Mouse (Mus musculus) C2C12 (cell line): Measurements from ENCODE around the gene Eomes. TPM values are rescaled to one million over a fixed set of nuclear protein-coding genes. Genes with fewer than 3 reads are reported as not detected.

Experiments
- H3K27me3 ChIP-seq: one replicate; pipeline ENCODE4 v1.6.1; 2011; ENCODE audit not compliant: control insufficient read depth, insufficient read depth, insufficient read length
- H3K36me3 ChIP-seq: one replicate; pipeline ENCODE4 v1.6.1; 2011; ENCODE audit not compliant: control insufficient read depth, insufficient read depth
- H3K4me3 ChIP-seq: one replicate; pipeline ENCODE4 v1.5.1; 2011; ENCODE audit warnings: mild to moderate bottlenecking, control low read depth; ENCODE audit not compliant: poor library complexity, insufficient read depth, severe bottlenecking
- H3K79me2 ChIP-seq: one replicate; pipeline ENCODE4 v1.6.1; 2011; ENCODE audit not compliant: control insufficient read depth, insufficient read depth
- H3K79me3 ChIP-seq: one replicate; pipeline ENCODE4 v1.6.1; 2011; ENCODE audit warnings: low read depth, control low read depth
- H3ac ChIP-seq: one replicate; pipeline ENCODE3; 2011; ENCODE audit warnings: low read depth; ENCODE audit not compliant: control insufficient read depth, insufficient read length
- CEBPB ChIP-seq: IDR thresholded peaks from one replicate; pipeline ENCODE4 v1.6.1; 2011; ENCODE audit warnings: low read depth, mild to moderate bottlenecking, control low read depth, moderate library complexity
- CTCF ChIP-seq: IDR thresholded peaks from one replicate; pipeline ENCODE4 v1.5.1; 2011; ENCODE audit not compliant: control insufficient read depth, insufficient read depth, insufficient read length
- FOSL1 ChIP-seq: IDR thresholded peaks from one replicate; pipeline ENCODE4 v1.8.0; 2011; ENCODE audit warnings: mild to moderate bottlenecking, low read length; ENCODE audit not compliant: poor library complexity, insufficient read depth, severe bottlenecking
- MAX ChIP-seq: IDR thresholded peaks from one replicate; pipeline ENCODE4 v1.6.1; 2011; ENCODE audit warnings: mild to moderate bottlenecking, control low read depth
- MYOD1 ChIP-seq: IDR thresholded peaks from one replicate; pipeline ENCODE4 v1.6.1; 2011; ENCODE audit warnings: low read depth; ENCODE audit not compliant: control insufficient read depth, insufficient read length
- MYOG ChIP-seq: IDR thresholded peaks from one replicate; pipeline ENCODE4 v1.6.1; 2011; ENCODE audit not compliant: control insufficient read depth, insufficient read length; ENCODE audit errors: extremely low read depth
- USF1 ChIP-seq: IDR thresholded peaks from one replicate; pipeline ENCODE4 v1.6.1; 2011; ENCODE audit warnings: low read depth, mild to moderate bottlenecking, control low read depth, moderate library complexity
- polyA plus RNA-seq: library from polyadenylated mRNA; unstranded; fragments of >200 nt; fragmentation: generic; extraction: Trizol; gene quantifications from one replicate; pipeline ENCODE4 v1.2.1, GENCODE M21; 2012; ENCODE audit warnings: missing spikeins

Eomes gene
- polyA plus RNA-seq, 1 experiment, result 0.15 TPM

- Histone ChIP-seq H3K79me2 (no peaks in the 10 kb centered on the region), H3ac (no peak overlapping the region), H3K4me3 (no peak overlapping the region), H3K79me3 (no peaks in the 10 kb centered on the region), H3K36me3 (no peaks in the 10 kb centered on the region), H3K27me3 (no peaks in the 10 kb centered on the region)
- TF ChIP-seq MYOD1, result no peak
- no peak for TF ChIP-seq CTCF
- no peak for TF ChIP-seq MAX
- no peak for TF ChIP-seq CEBPB
- no peak for TF ChIP-seq FOSL1
- no peak for TF ChIP-seq MYOG
- no peak for TF ChIP-seq USF1
These were observed 20.0 kb upstream of the Eomes start for GRCm38 (mm10) chr9:118458039-118458438.

- H3ac ChIP-seq, result no peak overlapping the region
- no peaks in the 10 kb centered on the region for H3K79me3 ChIP-seq
- no peaks in the 10 kb centered on the region for H3K79me2 ChIP-seq
- no peaks in the 10 kb centered on the region for H3K27me3 ChIP-seq
- TF ChIP-seq MYOD1, result no peak
- no peak for TF ChIP-seq CEBPB
- no peak for TF ChIP-seq MAX
- H3K4me3 ChIP-seq, result no peak overlapping the region
- no peaks in the 10 kb centered on the region for H3K36me3 ChIP-seq
These were observed 14.0 kb upstream of the Eomes start for GRCm38 (mm10) chr9:118464031-118464430.

- TF ChIP-seq CEBPB (no peak), MYOG (no peak), FOSL1 (no peak), MYOD1 (no peak), USF1 (no peak), MAX (no peak), CTCF (no peak)
- Histone ChIP-seq H3K79me2 (no peaks in the 10 kb centered on the region), H3K36me3 (no peaks in the 10 kb centered on the region), H3ac (no peak overlapping the region), H3K79me3 (no peaks in the 10 kb centered on the region), H3K4me3 (no peak overlapping the region), H3K27me3 (peaks cover 5% of the 10 kb centered on the region)
These were observed 9.7 kb upstream of the Eomes start for GRCm38 (mm10) chr9:118468301-118468700.

DNA sequence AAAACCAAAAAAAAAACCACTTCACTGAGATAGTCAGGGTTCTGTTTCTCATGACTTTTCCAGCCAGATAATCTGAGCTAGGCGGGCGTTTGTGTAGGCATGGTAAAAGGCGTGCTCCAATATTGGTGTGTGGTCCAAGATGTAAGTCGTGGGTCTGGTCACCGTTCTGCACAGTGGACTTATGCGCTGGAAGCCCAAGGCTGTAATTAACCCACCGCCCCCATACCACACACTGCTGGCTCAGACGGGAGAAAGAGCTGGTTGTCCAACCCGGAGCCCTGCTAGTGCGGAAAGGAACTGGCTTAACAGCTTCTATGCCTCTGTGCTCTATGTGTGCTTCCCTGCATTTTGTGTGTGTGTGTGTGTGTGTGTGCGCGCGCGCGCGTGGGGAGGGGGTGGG, 8.7 kb upstream of the Eomes start:
- TF ChIP-seq FOSL1 (no peak), CEBPB (no peak), MYOG (no peak), MAX (no peak), USF1 (no peak)
- H3K36me3 ChIP-seq, result no peaks in the 10 kb centered on the region
- H3K79me2 ChIP-seq, result no peaks in the 10 kb centered on the region
- no peak overlapping the region for H3K4me3 ChIP-seq
- peaks cover 5% of the 10 kb centered on the region for H3K27me3 ChIP-seq
- H3ac ChIP-seq, result no peak overlapping the region
- H3K79me3 ChIP-seq, result no peaks in the 10 kb centered on the region

DNA sequence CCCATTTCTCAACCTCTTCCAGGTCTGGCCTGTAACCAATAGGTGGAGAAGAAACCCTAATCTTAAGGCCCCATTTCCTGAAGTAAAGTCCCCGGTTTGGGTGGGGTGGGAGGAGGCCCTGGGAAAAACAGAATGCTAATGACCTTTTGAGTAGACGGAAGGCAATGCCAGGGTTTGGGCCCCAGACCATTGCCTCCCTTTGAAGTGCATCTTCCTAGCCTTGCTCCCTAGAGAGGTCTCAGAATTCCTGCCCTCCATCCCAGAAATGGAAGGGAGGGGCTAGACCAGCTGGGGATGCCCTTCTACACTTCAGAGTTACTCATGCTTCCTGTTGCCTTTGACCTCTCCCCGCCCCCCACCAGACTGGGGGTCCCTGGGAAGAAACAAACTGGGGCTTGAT, 6.7 kb upstream of the Eomes start:
- H3ac ChIP-seq, result no peak overlapping the region
- H3K36me3 ChIP-seq, result no peaks in the 10 kb centered on the region
- H3K27me3 ChIP-seq, result peaks cover 8% of the 10 kb centered on the region
- no peak for TF ChIP-seq USF1
- TF ChIP-seq MYOG, result no peak
- no peak for TF ChIP-seq FOSL1
- no peak for TF ChIP-seq CTCF
- TF ChIP-seq MYOD1, result no peak
- no peak for TF ChIP-seq MAX
- TF ChIP-seq CEBPB, result no peak
- H3K79me3 ChIP-seq, result no peaks in the 10 kb centered on the region
- H3K79me2 ChIP-seq, result no peaks in the 10 kb centered on the region
- no peak overlapping the region for H3K4me3 ChIP-seq

DNA sequence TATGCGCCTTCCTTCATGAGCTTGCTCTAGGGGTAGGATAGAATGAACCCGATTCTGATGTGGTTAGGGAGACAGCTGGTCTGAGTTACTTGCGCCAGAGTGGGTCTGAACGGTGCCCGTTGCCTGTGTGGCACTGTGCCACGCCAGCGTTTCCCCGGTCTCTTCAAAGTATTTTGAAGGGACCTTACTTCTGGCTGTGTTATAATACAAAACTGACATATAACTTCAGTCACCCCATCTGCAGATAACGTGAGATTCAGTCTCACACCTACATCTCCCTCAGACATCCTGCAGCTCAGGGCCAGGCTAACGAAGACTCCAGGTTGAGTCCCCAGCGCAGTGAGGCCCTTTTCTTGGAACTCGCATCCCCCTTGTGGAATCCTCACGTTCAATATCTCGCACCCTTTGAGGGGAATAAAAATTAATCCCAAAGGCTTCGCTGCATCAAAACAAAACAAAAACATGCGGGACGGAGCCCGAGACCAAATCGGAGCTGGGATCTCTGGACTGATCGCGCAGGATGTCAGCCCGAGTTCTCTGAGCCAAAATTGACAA, 1.7 kb upstream of the Eomes start:
- TF ChIP-seq MYOG (no peak), MYOD1 (no peak), CEBPB (no peak), FOSL1 (no peak), MAX (no peak), CTCF (no peak), USF1 (no peak)
- Histone ChIP-seq H3K79me2 (no peaks in the 10 kb centered on the region), H3K4me3 (no peak overlapping the region), H3K79me3 (no peaks in the 10 kb centered on the region), H3K27me3 (peaks cover 28% of the 10 kb centered on the region), H3K36me3 (no peaks in the 10 kb centered on the region), H3ac (no peak overlapping the region)
